Mouse (Mus musculus) bone marrow macrophage, adult 2 months (primary cell): ENCODE measurements around the gene Pkd1l2.

ENCODE experiments used
- CTCF ChIP-seq: IDR thresholded peaks from 2 replicates; pipeline ENCODE4 v1.5.1; 2012; ENCODE audit warnings: low read depth, mild to moderate bottlenecking, low read length, moderate library complexity
- POLR2A ChIP-seq: IDR thresholded peaks from 2 replicates; pipeline ENCODE4 v1.6.1; 2012; ENCODE audit warnings: mild to moderate bottlenecking, low read depth, low read length, borderline replicate concordance

- TF ChIP-seq CTCF: no peak
- no peak for TF ChIP-seq POLR2A
Measured at GRCm38 (mm10) chr8:116994016-116994716, 88.1 kb downstream of the Pkd1l2 start.
